Mouse (Mus musculus) cerebral cortex, adult 2 months (tissue): ENCODE data around the gene Wdr73.

Source experiments
- WGBS: fragments of 180-500 bp; shearing (Covaris S2); methylation state at CpG from one replicate; pipeline ENCODE4 v1.1.7; 2018; 5-methylcytosine and 5-hydroxymethylcytosine counted together

The Wdr73 gene

GRCm38 (mm10) chr7:80850520-80850919 is 50.5 kb downstream of the Wdr73 start:
- WGBS, result 90% methylated on average over 5 of the region's 5 CpGs

DNA sequence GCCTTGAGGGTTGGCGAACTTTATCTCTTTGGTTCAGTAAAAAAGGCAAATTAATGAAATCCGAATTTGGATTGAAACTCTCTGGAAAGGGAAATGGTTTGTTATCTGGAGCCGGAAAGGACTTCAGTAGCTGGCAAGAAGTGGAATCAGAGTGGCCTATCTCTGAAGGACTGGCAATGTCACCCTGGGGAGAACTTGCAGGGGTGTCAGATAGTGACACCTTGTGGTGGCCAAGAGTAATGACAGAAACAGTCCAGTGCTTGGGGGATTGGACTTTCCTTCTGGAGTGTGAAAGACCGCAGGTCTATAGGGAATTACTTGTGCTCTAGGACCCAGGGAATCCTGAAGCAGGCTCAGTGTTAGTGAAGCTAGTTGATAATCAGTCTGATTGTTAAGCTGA is 51.4 kb downstream of the Wdr73 start:
- WGBS, result 27% methylated on average over 4 of the region's 4 CpGs

- WGBS, result 61% methylated on average over 2 of the region's 2 CpGs
Observed at GRCm38 (mm10) chr7:80849267-80849666, 51.8 kb downstream of the Wdr73 start.

- 91% methylated on average over 5 of the region's 5 CpGs for WGBS
Observed at GRCm38 (mm10) chr7:80846709-80847108, 54.4 kb downstream of the Wdr73 start.

GRCm38 (mm10) chr7:80846280-80846678 is 54.8 kb downstream of the Wdr73 start:
- WGBS, result 95% methylated on average over 10 of the region's 10 CpGs

- WGBS, result 83% methylated on average over 15 of the region's 15 CpGs
Observed at GRCm38 (mm10) chr7:80845621-80846279, 55.3 kb downstream of the Wdr73 start.

GRCm38 (mm10) chr7:80844691-80845090 is 56.4 kb downstream of the Wdr73 start:
- 97% methylated on average over 12 of the region's 12 CpGs for WGBS

DNA sequence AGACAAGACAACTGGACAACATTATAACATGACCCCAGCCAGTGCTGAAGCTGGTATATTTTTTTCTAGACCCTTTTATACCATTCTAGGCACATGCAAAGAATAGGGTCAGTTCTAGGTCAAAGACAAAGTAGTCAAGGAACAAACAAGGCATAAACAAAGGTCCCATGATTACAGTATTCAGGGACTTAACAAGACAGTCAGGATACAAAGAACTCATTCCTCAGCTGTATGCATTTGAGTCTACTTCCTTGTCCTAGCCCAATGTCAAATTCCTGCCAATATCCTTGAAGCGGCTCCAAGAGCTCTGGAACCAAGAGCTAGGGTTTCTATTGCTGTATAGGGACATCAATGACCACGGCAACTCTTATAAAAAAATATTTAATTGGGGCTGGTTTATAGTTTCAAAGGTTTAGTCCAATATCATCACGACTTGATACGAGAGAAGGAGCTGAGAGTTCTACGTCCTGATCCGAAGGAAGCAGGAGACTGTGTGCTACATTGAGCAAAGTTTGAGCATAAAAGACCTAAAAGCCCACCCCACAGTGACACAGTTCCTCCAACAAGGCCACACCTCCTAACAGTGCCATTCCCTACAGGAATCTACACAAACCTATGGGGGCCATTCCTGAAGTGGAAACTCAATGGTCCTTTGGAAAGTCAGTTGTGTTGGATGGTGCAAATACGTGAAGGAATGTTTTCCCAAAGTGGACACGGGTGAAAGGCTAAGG is 57.0 kb downstream of the Wdr73 start:
- WGBS, result 92% methylated on average over 8 of the region's 8 CpGs

GRCm38 (mm10) chr7:80843176-80843575 is 57.9 kb downstream of the Wdr73 start:
- WGBS, result 88% methylated on average over 1 of the region's 1 CpGs

GRCm38 (mm10) chr7:80842132-80842531 is 58.9 kb downstream of the Wdr73 start:
- 80% methylated on average over 5 of the region's 5 CpGs for WGBS

- 52% methylated on average over 4 of the region's 4 CpGs for WGBS
Observed at GRCm38 (mm10) chr7:80840937-80841336, 60.1 kb downstream of the Wdr73 start.
